Mouse (Mus musculus) heart, embryonic 10.5 days (tissue): Measurements from ENCODE around the gene 9130008F23Rik. TPM values are rescaled to one million over a fixed set of nuclear protein-coding genes. Genes with fewer than 3 reads are reported as not detected.

Source experiments
- DNase-seq: peaks from one replicate; pipeline ENCODE4 v3.0.0-alpha.2; 2017; ENCODE audit warnings: low spot score
- H3K27ac ChIP-seq: fragments of 300-500 bp; sonication (generic); 2 replicates; pipeline ENCODE4 v1.5.1; 2016; ENCODE audit warnings: mild to moderate bottlenecking
- H3K27me3 ChIP-seq: fragments of 300-500 bp; sonication (generic); 2 replicates; pipeline ENCODE4 v1.6.1; 2016; ENCODE audit warnings: mild to moderate bottlenecking; ENCODE audit not compliant: poor library complexity, insufficient read depth, severe bottlenecking
- H3K36me3 ChIP-seq: fragments of 300-500 bp; sonication (generic); 2 replicates; pipeline ENCODE4 v1.6.1; 2016; ENCODE audit warnings: mild to moderate bottlenecking, moderate library complexity
- H3K4me1 ChIP-seq: fragments of 300-500 bp; sonication (generic); 2 replicates; pipeline ENCODE4 v1.6.1; 2016; ENCODE audit warnings: mild to moderate bottlenecking
- H3K4me3 ChIP-seq: fragments of 300-500 bp; sonication (generic); 2 replicates; pipeline ENCODE4 v1.5.1; 2016; ENCODE audit warnings: mild to moderate bottlenecking, moderate library complexity
- H3K9me3 ChIP-seq: fragments of 300-500 bp; sonication (generic); 2 replicates; pipeline ENCODE4 v1.6.1; 2016; ENCODE audit warnings: mild to moderate bottlenecking, moderate library complexity
- WGBS: fragments of 180-500 bp; shearing (Covaris S2); methylation state at CpG from one replicate; pipeline ENCODE4 v1.1.7; 2016; 5-methylcytosine and 5-hydroxymethylcytosine counted together
- polyA plus RNA-seq: library from polyadenylated mRNA; unstranded; fragments of >200 nt; fragmentation: Nextera tagmentation; extraction: Ambion mirVana; gene quantifications from 2 replicates; pipeline ENCODE4 v1.2.1, GENCODE M21; 2016

9130008F23Rik gene
- 3.3 and 3.4 TPM in 2 replicates for polyA plus RNA-seq

GRCm38 (mm10) chr17:40879924-40880691, at the start of gene 9130008F23Rik:
Gene 9130008F23Rik (minus strand): TSS chr17:40880559.
- DNase-seq: peak; percentile 88
- Histone ChIP-seq H3K27me3 (no peaks in the 10 kb centered on the region), H3K4me1 (peaks cover 17% of the 10 kb centered on the region; the same call in 1 of the 2 replicates), H3K36me3 (no peaks in the 10 kb centered on the region), H3K4me3 (peak within 1 kb of the TSS; percentile 71), H3K9me3 (no peaks in the 10 kb centered on the region), H3K27ac (peak within 1 kb of the TSS; percentile 93)
- under 1% methylated on average over 40 of the region's 40 CpGs for WGBS

GRCm38 (mm10) chr17:40915499-40915898, 35.1 kb upstream of the 9130008F23Rik start:
- Histone ChIP-seq H3K27me3 (no peaks in the 10 kb centered on the region), H3K4me1 (no peaks in the 10 kb centered on the region), H3K4me3 (no peak overlapping the region), H3K9me3 (no peaks in the 10 kb centered on the region), H3K36me3 (no peaks in the 10 kb centered on the region), H3K27ac (no peak overlapping the region)
- DNase-seq: no peak
- WGBS: 89% methylated on average over 2 of the region's 2 CpGs

GRCm38 (mm10) chr17:40914250-40914649, 33.9 kb upstream of the 9130008F23Rik start, which contains the start of gene Glyatl3:
Gene Glyatl3 (minus strand): TSS chr17:40914350.
- H3K9me3 ChIP-seq: no peaks in the 10 kb centered on the region
- no peak for DNase-seq
- no peak within 1 kb of the TSS for H3K27ac ChIP-seq
- H3K36me3 ChIP-seq: no peaks in the 10 kb centered on the region
- no peaks in the 10 kb centered on the region for H3K4me1 ChIP-seq
- no peak within 1 kb of the TSS for H3K4me3 ChIP-seq
- 87% methylated on average over 2 of the region's 2 CpGs for WGBS
- no peaks in the 10 kb centered on the region for H3K27me3 ChIP-seq

- peak overlapping the region; percentile 50 for H3K4me3 ChIP-seq
- no peaks in the 10 kb centered on the region for H3K9me3 ChIP-seq
- H3K4me1 ChIP-seq: peaks cover 11% of the 10 kb centered on the region
- peak overlapping the region; percentile 31; the same call in 1 of the 2 replicates for H3K27ac ChIP-seq
- no peaks in the 10 kb centered on the region for H3K36me3 ChIP-seq
- DNase-seq: no peak
- H3K27me3 ChIP-seq: no peaks in the 10 kb centered on the region
- WGBS: 5% methylated on average over 14 of the region's 14 CpGs
Measured at GRCm38 (mm10) chr17:40904721-40905154, 24.4 kb upstream of the 9130008F23Rik start.

GRCm38 (mm10) chr17:40904056-40904597, 23.8 kb upstream of the 9130008F23Rik start:
- no peak for DNase-seq
- no peaks in the 10 kb centered on the region for H3K9me3 ChIP-seq
- no peaks in the 10 kb centered on the region for H3K27me3 ChIP-seq
- H3K4me3 ChIP-seq: peak overlapping the region; percentile 50
- no peak overlapping the region for H3K27ac ChIP-seq
- 4% methylated on average over 11 of the region's 11 CpGs for WGBS
- peaks cover 11% of the 10 kb centered on the region for H3K4me1 ChIP-seq
- H3K36me3 ChIP-seq: no peaks in the 10 kb centered on the region

GRCm38 (mm10) chr17:40903345-40903744, 23.0 kb upstream of the 9130008F23Rik start:
- peaks cover 11% of the 10 kb centered on the region for H3K4me1 ChIP-seq
- 33% methylated on average over 4 of the region's 4 CpGs for WGBS
- no peaks in the 10 kb centered on the region for H3K27me3 ChIP-seq
- no peak overlapping the region for H3K27ac ChIP-seq
- DNase-seq: no peak
- H3K36me3 ChIP-seq: no peaks in the 10 kb centered on the region
- H3K9me3 ChIP-seq: no peaks in the 10 kb centered on the region
- H3K4me3 ChIP-seq: no peak overlapping the region

- H3K4me3 ChIP-seq: no peak overlapping the region
- no peaks in the 10 kb centered on the region for H3K27me3 ChIP-seq
- H3K9me3 ChIP-seq: no peaks in the 10 kb centered on the region
- H3K36me3 ChIP-seq: no peaks in the 10 kb centered on the region
- DNase-seq: no peak
- H3K4me1 ChIP-seq: peaks cover 11% of the 10 kb centered on the region
- no peak overlapping the region for H3K27ac ChIP-seq
- WGBS: 49% methylated on average over 4 of the region's 4 CpGs
Measured at GRCm38 (mm10) chr17:40899783-40900363, 19.5 kb upstream of the 9130008F23Rik start.

- Histone ChIP-seq H3K27ac (no peak overlapping the region), H3K36me3 (no peaks in the 10 kb centered on the region), H3K4me1 (no peaks in the 10 kb centered on the region), H3K4me3 (no peak overlapping the region), H3K9me3 (no peaks in the 10 kb centered on the region), H3K27me3 (no peaks in the 10 kb centered on the region)
- DNase-seq: no peak
- 63% methylated on average over 1 of the region's 1 CpGs for WGBS
Measured at GRCm38 (mm10) chr17:40896863-40897262, 16.5 kb upstream of the 9130008F23Rik start.

- Histone ChIP-seq H3K27me3 (no peaks in the 10 kb centered on the region), H3K9me3 (no peaks in the 10 kb centered on the region), H3K36me3 (no peaks in the 10 kb centered on the region), H3K4me3 (no peak overlapping the region), H3K4me1 (no peaks in the 10 kb centered on the region), H3K27ac (no peak overlapping the region)
- DNase-seq: no peak
- 71% methylated on average over 4 of the region's 4 CpGs for WGBS
Measured at GRCm38 (mm10) chr17:40887849-40888536, 7.6 kb upstream of the 9130008F23Rik start.

- H3K4me3 ChIP-seq: no peak overlapping the region
- WGBS: 80% methylated on average over 4 of the region's 4 CpGs
- H3K36me3 ChIP-seq: no peaks in the 10 kb centered on the region
- H3K27me3 ChIP-seq: no peaks in the 10 kb centered on the region
- no peak overlapping the region for H3K27ac ChIP-seq
- H3K9me3 ChIP-seq: no peaks in the 10 kb centered on the region
- no peaks in the 10 kb centered on the region for H3K4me1 ChIP-seq
- no peak for DNase-seq
Measured at GRCm38 (mm10) chr17:40885155-40885554, 4.8 kb upstream of the 9130008F23Rik start.

GRCm38 (mm10) chr17:40882172-40882571, 1.8 kb upstream of the 9130008F23Rik start:
- Histone ChIP-seq H3K4me3 (no peak overlapping the region), H3K27me3 (no peaks in the 10 kb centered on the region), H3K27ac (no peak overlapping the region), H3K9me3 (no peaks in the 10 kb centered on the region), H3K4me1 (peaks cover 13% of the 10 kb centered on the region; the same call in 1 of the 2 replicates), H3K36me3 (no peaks in the 10 kb centered on the region)
- no peak for DNase-seq
- 80% methylated on average over 6 of the region's 6 CpGs for WGBS

- H3K4me1 ChIP-seq: peaks cover 17% of the 10 kb centered on the region; the same call in 1 of the 2 replicates
- no peaks in the 10 kb centered on the region for H3K9me3 ChIP-seq
- H3K36me3 ChIP-seq: no peaks in the 10 kb centered on the region
- peak overlapping the region; percentile 93 for H3K27ac ChIP-seq
- no peaks in the 10 kb centered on the region for H3K27me3 ChIP-seq
- DNase-seq: no peak
- WGBS: 1% methylated on average over 6 of the region's 6 CpGs
- peak overlapping the region; percentile 71 for H3K4me3 ChIP-seq
Measured at GRCm38 (mm10) chr17:40879528-40879923, 833 bp downstream of the 9130008F23Rik start.
